Comparison of ENCODE assay signal across 8 mouse cellular contexts in the genomic region with DNA sequence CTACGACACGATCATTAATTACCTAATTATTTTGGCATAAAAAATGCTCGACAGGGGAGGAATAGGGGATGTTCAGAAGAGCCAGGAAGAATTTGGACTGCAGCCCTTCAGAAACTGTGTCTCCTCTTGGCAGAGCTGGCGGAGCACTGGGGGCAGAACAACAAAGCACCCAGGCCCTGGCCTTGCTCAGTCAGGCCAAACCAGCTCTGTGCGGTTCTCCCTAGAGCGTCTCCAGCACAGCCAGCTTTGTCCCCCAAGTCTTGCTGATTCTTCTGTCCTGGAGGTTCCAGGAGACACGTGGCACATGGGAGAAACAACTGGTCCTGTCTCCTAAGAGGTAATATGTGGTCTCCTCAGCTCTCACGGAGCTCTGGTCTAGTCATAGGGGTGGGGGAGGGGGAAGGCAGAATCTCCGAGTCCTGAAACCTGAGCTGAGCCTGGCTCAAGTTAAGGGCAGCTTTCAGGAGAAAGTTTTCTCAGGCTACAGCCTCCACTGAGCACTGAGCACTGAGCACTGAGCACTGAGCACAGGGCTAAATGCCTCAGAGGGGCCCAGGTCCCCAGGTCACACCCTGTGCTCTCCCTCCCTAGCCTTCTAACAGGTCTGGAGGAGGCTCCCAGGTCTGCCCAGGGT. TPM values are rescaled to one million over a fixed set of nuclear protein-coding genes. Genes with fewer than 3 reads are reported as not detected.
DNase-seq lines count a peak whose midpoint lies in the region; ATAC-seq lines count a peak whose summit lies in the region.

No protein-coding gene starts in this region.

- DNase-seq in adrenal gland, adult 2 months, result peak; percentile 33
- no peak for DNase-seq in adrenal gland, postnatal 4 days (ENCODE audit: low spot score in 2 of 2)
- peak; percentile 77 for DNase-seq in NIH3T3 (ENCODE audit: low read depth)
- no peak for DNase-seq in spleen, postnatal 10 days (ENCODE audit: low spot score in 2 of 2)
- DNase-seq in spleen, postnatal 36 days (ENCODE audit: low spot score in 2 of 2), result no peak
- DNase-seq in frontal cortex, postnatal 10 days (ENCODE audit: low spot score in 2 of 2), result no peak

- peak overlapping the region; percentile 52; the same call in 1 of the 2 replicates for H3K27ac ChIP-seq in hindbrain, embryonic 12.5 days
- H3K27ac ChIP-seq in limb, embryonic 12.5 days, result peak overlapping the region; percentile 70

- H3K4me2 ChIP-seq in hindbrain, embryonic 12.5 days (replicated peaks), result no peak overlapping the region
- H3K4me2 ChIP-seq in limb, embryonic 12.5 days, result peak overlapping the region; percentile 21

- 0 out of 2 replicates have a peak, but pooled peaks have one; percentile 17 for ATAC-seq in hindbrain, embryonic 12.5 days (ENCODE audit: low FRiP score)
- peak; percentile 50 for ATAC-seq in limb, embryonic 12.5 days (ENCODE audit: insufficient number of reproducible peaks, insufficient read depth, low FRiP score, low TSS enrichment, low read depth)

- 0 out of 2 replicates have a peak, but pooled peaks cover 8% of the 10 kb centered on the region for H3K36me3 ChIP-seq in hindbrain, embryonic 12.5 days
- H3K36me3 ChIP-seq in limb, embryonic 12.5 days, result no peaks in the 10 kb centered on the region

- no peaks in the 10 kb centered on the region for H3K9me3 ChIP-seq in hindbrain, embryonic 12.5 days (replicated peaks)
- no peaks in the 10 kb centered on the region for H3K9me3 ChIP-seq in limb, embryonic 12.5 days

- WGBS in hindbrain, embryonic 12.5 days, result 40% methylated on average over 9 of the region's 9 CpGs
- WGBS in limb, embryonic 12.5 days, result 19% methylated on average over 9 of the region's 9 CpGs

- no peak overlapping the region for H3K4me3 ChIP-seq in hindbrain, embryonic 12.5 days
- no peak overlapping the region for H3K4me3 ChIP-seq in limb, embryonic 12.5 days (replicated peaks)

- 0 out of 2 replicates have a peak overlapping the region, but pooled peaks have one; percentile 6 for H3K9ac ChIP-seq in hindbrain, embryonic 12.5 days
- no peak overlapping the region; the same call in 1 of the 2 replicates for H3K9ac ChIP-seq in limb, embryonic 12.5 days (replicated peaks)

- H3K27me3 ChIP-seq in hindbrain, embryonic 12.5 days, result no peaks in the 10 kb centered on the region
- no peaks in the 10 kb centered on the region for H3K27me3 ChIP-seq in limb, embryonic 12.5 days

- peaks cover 61% of the 10 kb centered on the region for H3K4me1 ChIP-seq in hindbrain, embryonic 12.5 days
- H3K4me1 ChIP-seq in limb, embryonic 12.5 days (replicated peaks), result peaks cover 73% of the 10 kb centered on the region

RNA-seq across cellular contexts. Expression of a gene that starts 43.2 kb away (rescaled TPM):
- 10 to 100 TPM; 13.0 to 17.2 TPM for total RNA-seq in adrenal gland, adult 2 months (2021)
- 6.1 and 7.2 TPM in 2 replicates for polyA plus RNA-seq in adrenal gland, adult 2 months (2012; rRNA removed)
- total RNA-seq in adrenal gland, postnatal 4 days (2021), result 10 to 100 TPM; 37.2 to 41.6 TPM
- polyA plus RNA-seq in hindbrain, embryonic 12.5 days (2016; fragmentation: Nextera tagmentation; extraction: Ambion mirVana), result 35.9 and 41.0 TPM in 2 replicates
- polyA plus RNA-seq in limb, embryonic 12.5 days (2016; fragmentation: Nextera tagmentation; extraction: Ambion mirVana), result 15.4 and 17.1 TPM in 2 replicates

Comparison
In these comparisons a context has a peak if more than half of its experiments do, and no peak if none do; other contexts are left out.
1. DNase-seq: peak in adrenal gland, adult 2 months (single experiment) and NIH3T3 (single experiment); none in adrenal gland, postnatal 4 days (0 of 2), spleen, postnatal 10 days (0 of 2), spleen, postnatal 36 days (0 of 2) and frontal cortex, postnatal 10 days (0 of 2).